Mouse (Mus musculus) ES-E14 (cell line): ENCODE results near the gene Ppcs. TPM values are rescaled to one million over a fixed set of nuclear protein-coding genes. Genes with fewer than 3 reads are reported as not detected.

Experiments
- DNase-seq: peaks from one replicate; pipeline ENCODE4 v3.0.0-alpha.2; 2013; ENCODE audit warnings: low read depth, low spot score
- H3K27ac ChIP-seq: 2 replicates; pipeline ENCODE4 v1.5.1; 2012; ENCODE audit warnings: low read depth, mild to moderate bottlenecking, low read length, moderate library complexity, mixed read lengths; ENCODE audit not compliant: poor library complexity, insufficient read depth, severe bottlenecking
- H3K36me3 ChIP-seq: 2 replicates; pipeline ENCODE4 v1.6.1; 2012; ENCODE audit warnings: mild to moderate bottlenecking, low read length, moderate library complexity, mixed read lengths; ENCODE audit not compliant: control insufficient read depth, poor library complexity, insufficient read depth, severe bottlenecking
- H3K4me1 ChIP-seq, 2 experiments: fragments of 150-350 bp in 1 of 2; sonication (generic) in 1 of 2; 2 replicates each; pipeline ENCODE4 v1.6.1; 2012; ENCODE audit warnings: low read length in 2 of 2, mild to moderate bottlenecking in 1 of 2, mixed read lengths in 1 of 2; ENCODE audit not compliant: control insufficient read depth in 2 of 2, insufficient read depth in 2 of 2, poor library complexity in 1 of 2
- H3K4me3 ChIP-seq, 2 experiments: fragments of 150-350 bp in 1 of 2; sonication (generic) in 1 of 2; 2 replicates each; pipeline ENCODE4 v1.5.1; 2012; ENCODE audit warnings: low read length in 2 of 2, low read depth in 1 of 2, mild to moderate bottlenecking in 1 of 2, mixed read lengths in 1 of 2; ENCODE audit not compliant: insufficient read depth in 1 of 2, poor library complexity in 1 of 2, severe bottlenecking in 1 of 2
- H3K9ac ChIP-seq: 2 replicates; pipeline ENCODE4 v1.6.1; 2012; ENCODE audit warnings: low read depth, mild to moderate bottlenecking, low read length, mixed read lengths; ENCODE audit not compliant: poor library complexity, insufficient read depth, severe bottlenecking
- H3K9me3 ChIP-seq: fragments of 150-350 bp; sonication (generic); 2 replicates; pipeline ENCODE4 v1.6.1; 2012; ENCODE audit warnings: low read depth, mild to moderate bottlenecking, low read length; ENCODE audit not compliant: control insufficient read depth, insufficient read depth
- CHD2 ChIP-seq: IDR thresholded peaks from 2 replicates; pipeline ENCODE4 v1.6.1; 2014; ENCODE audit warnings: mild to moderate bottlenecking, low read depth, low read length, inconsistent platforms
- HCFC1 ChIP-seq: IDR thresholded peaks from 2 replicates; pipeline ENCODE4 v1.6.1; 2012; ENCODE audit warnings: low read length, inconsistent platforms, borderline replicate concordance; ENCODE audit not compliant: insufficient read depth
- MAFK ChIP-seq: IDR thresholded peaks from 2 replicates; pipeline ENCODE4 v1.6.1; 2014; ENCODE audit warnings: mild to moderate bottlenecking, low read depth, low read length, inconsistent platforms; ENCODE audit not compliant: insufficient read depth
- ZC3H11A ChIP-seq: IDR thresholded peaks from 2 replicates; pipeline ENCODE4 v1.6.1; 2012; ENCODE audit warnings: low read depth, mild to moderate bottlenecking, inconsistent platforms, low read length, borderline replicate concordance
- ZNF384 ChIP-seq: IDR thresholded peaks from 2 replicates; pipeline ENCODE4 v1.6.1; 2012; ENCODE audit warnings: low read depth, low read length, inconsistent platforms
- in situ Hi-C, 2 experiments: fragments of 600-800 bp; cut with MboI; formaldehyde crosslinking; loops; one replicate each; pipeline ENCODE4 v1.15.1; 2025; ENCODE audit warnings: low sequenced_read_pairs in 2 of 2, inconsistent platforms in 1 of 2; ENCODE audit not compliant: unreplicated experiment in 2 of 2
- total RNA-seq: library from RNA; depleted of rRNA; stranded (reverse); fragments of 300-350 nt; gene quantifications from 2 replicates; pipeline ENCODE4 v1.2.3, GENCODE M21; 2012; rRNA removed

Ppcs gene
- total RNA-seq, 1 experiment = 30.4 TPM

- Histone ChIP-seq H3K9ac (no peak overlapping the region), H3K36me3 (no peaks in the 10 kb centered on the region), H3K9me3 (no peaks in the 10 kb centered on the region), H3K4me1 (no peaks in the 10 kb centered on the region), H3K27ac (no peak overlapping the region), H3K4me3 (no peak overlapping the region)
- TF ChIP-seq HCFC1 (no peak), CHD2 (no peak), MAFK (no peak), ZC3H11A (no peak), ZNF384 (no peak)
- DNase-seq = no peak
- in situ Hi-C loops = no loop called here
These were observed 52.8 kb downstream of the Ppcs start for GRCm38 (mm10) chr4:119369460-119369859.

Other genes starting within 250 kb of the Ppcs start
- 3.9 and 5.4 TPM in 2 replicates for gene Zfp691, start 248.2 kb downstream of the Ppcs start, total RNA-seq
- gene Ermap, start 232.4 kb downstream of the Ppcs start, total RNA-seq = 0.18 TPM in 1 of 2 replicates, not detected in the other
- gene Svbp, start 227.1 kb downstream of the Ppcs start, total RNA-seq = 29.9 and 33.0 TPM in 2 replicates
- not detected in 2 replicates for gene Tmem269, start 204.2 kb downstream of the Ppcs start, total RNA-seq
- 17.1 and 18.3 TPM in 2 replicates for gene AU022252, start 189.7 kb downstream of the Ppcs start, total RNA-seq
- gene P3h1, start 189.5 kb downstream of the Ppcs start, total RNA-seq = 61.9 and 113 TPM in 2 replicates
- gene Cldn19, start 167.0 kb downstream of the Ppcs start, total RNA-seq = 0.18 and 0.63 TPM in 2 replicates
- 574 and 855 TPM in 2 replicates for gene Ybx1, start 127.8 kb downstream of the Ppcs start, total RNA-seq
- 101 and 127 TPM in 2 replicates for gene Ppih, start 101.9 kb downstream of the Ppcs start, total RNA-seq
- gene Ccdc30, start 6.9 kb downstream of the Ppcs start, total RNA-seq = 2.7 and 3.1 TPM in 2 replicates
- not detected in 2 replicates for gene Zmynd12, start 394 bp upstream of the Ppcs start, total RNA-seq
- gene Rimkla, start 70.2 kb upstream of the Ppcs start, total RNA-seq = 1.1 and 1.5 TPM in 2 replicates
- 17.4 and 17.7 TPM in 2 replicates for gene Foxj3, start 114.6 kb upstream of the Ppcs start, total RNA-seq
- 3.1 and 5.2 TPM in 2 replicates for gene Frg2f1, start 117.1 kb upstream of the Ppcs start, total RNA-seq
- not detected in 2 replicates for gene Guca2a, start 215.3 kb upstream of the Ppcs start, total RNA-seq
- not detected in 2 replicates for gene Guca2b, start 236.5 kb upstream of the Ppcs start, total RNA-seq